Mouse (Mus musculus) CD4-positive, CD25-positive, alpha-beta regulatory T cell, adult 9 weeks (primary cell): ENCODE results near the gene Vstm4. TPM values are rescaled to one million over a fixed set of nuclear protein-coding genes. Genes with fewer than 3 reads are reported as not detected.

Experiments used
- polyA plus RNA-seq: library from polyadenylated mRNA; unstranded; fragments of 100-300 nt; shearing (Covaris generic); gene quantifications from one replicate; pipeline ENCODE4 v1.2.1, GENCODE M21; 2017

Gene Vstm4
- not detected for polyA plus RNA-seq

GRCm38 (mm10) chr14:32856681-32857328 lies at the start of gene Vstm4:
Gene Vstm4, plus strand, starts transcription at chr14:32856756.

GRCm38 (mm10) chr14:32833847-32834246 lies 22.7 kb upstream of the Vstm4 start, which contains the start of gene Fam170b:
Gene Fam170b, plus strand, starts transcription at chr14:32833962.

Other genes with a start within 250 kb of the Vstm4 start
- not detected for gene 3425401B19Rik, start 171.5 kb upstream of the Vstm4 start, polyA plus RNA-seq
- gene Tmem273, start 70.8 kb upstream of the Vstm4 start, polyA plus RNA-seq = 3.8 TPM
- gene Fam170b, start 22.8 kb upstream of the Vstm4 start, polyA plus RNA-seq = not detected
- gene Lrrc18, start 134.6 kb downstream of the Vstm4 start, polyA plus RNA-seq = not detected